Comparison of ENCODE assay signal across 19 mouse cellular contexts in genomic region chr2:11208263-11208662, GRCm38 (mm10). TPM values are rescaled to one million over a fixed set of nuclear protein-coding genes. Genes with fewer than 3 reads are reported as not detected.
DNase-seq lines count a peak whose midpoint lies in the region; ATAC-seq and TF ChIP-seq lines count a peak whose summit lies in the region.
"Had no signal": no experiment of that assay in that cellular context is flagged by ENCODE, and none has a peak within 500 bp of the region (broad histone marks: within the 10 kb centered on the region; RNA-seq: fewer than 3 reads in every experiment).

No protein-coding gene starts in this region.

- no peaks in the 10 kb centered on the region for H3K36me3 ChIP-seq in kidney, adult 2 months (ENCODE audit: control insufficient read depth, insufficient read depth, low read length)
- H3K36me3 ChIP-seq: embryonic facial prominence, embryonic 13.5 days; heart, embryonic 12.5 days; hindbrain, embryonic 10.5 days; hindbrain, embryonic 15.5 days had no signal

- TF ChIP-seq POLR2A in kidney, adult 2 months (IDR thresholded peaks at IDR 0.05; ENCODE audit: low read depth, low read length) = no peak

- ATAC-seq in CD4-positive, CD25-positive, alpha-beta regulatory T cell, adult 4 months = peak; percentile 9
- ATAC-seq in common myeloid progenitor, adult 5-6 weeks (replicated peaks; ENCODE audit: low read depth, poor library complexity, severe bottlenecking) = peak; percentile 10; the same call in 1 of the 2 replicates
- ATAC-seq: forebrain, embryonic 13.5 days had no signal

- no peak overlapping the region for H3K4me3 ChIP-seq in kidney, adult 2 months (ENCODE audit: insufficient read depth, low read depth, low read length)
- H3K4me3 ChIP-seq: embryonic facial prominence, embryonic 13.5 days; forebrain, embryonic 13.5 days; gastrocnemius, adult 2 months; heart, embryonic 12.5 days; hindbrain, embryonic 10.5 days; hindbrain, embryonic 15.5 days had no signal

- H3K4me1 ChIP-seq in kidney, adult 2 months (ENCODE audit: control insufficient read depth, insufficient read depth, low read length) = 0 out of 2 replicates have a peak, but pooled peaks cover 3% of the 10 kb centered on the region
- H3K4me1 ChIP-seq: hindbrain, embryonic 15.5 days had no signal

- DNase-seq in thymus, postnatal 14 days = peak; percentile 50
- no peak for DNase-seq in thymus, adult 18-20 months
- peak; percentile 56 for DNase-seq in naive thymus-derived CD4-positive, alpha-beta T cell, adult 2 months (ENCODE audit: low read depth)
- no peak for DNase-seq in kidney, adult 2 months
- DNase-seq in B cell, adult 2 months = no peak
- DNase-seq: adrenal gland, postnatal 10 days; cerebellum, adult 11 months; cerebellum, adult 8-10 months; cerebellum, postnatal 25 days; gastrocnemius, adult 2 months; gastrocnemius, postnatal 25 days had no signal

- 64% methylated on average over 9 of the region's 9 CpGs for WGBS in kidney, adult 2 months

- no peak overlapping the region for H3K27ac ChIP-seq in kidney, adult 2 months (ENCODE audit: insufficient read depth, low read depth, low read length)
- H3K27ac ChIP-seq: embryonic facial prominence, embryonic 13.5 days; forebrain, embryonic 13.5 days; gastrocnemius, adult 2 months; hindbrain, embryonic 10.5 days; hindbrain, embryonic 15.5 days had no signal

- H3K27me3 ChIP-seq in kidney, adult 2 months (replicated peaks; ENCODE audit: control insufficient read depth, insufficient read depth, low read length) = no peaks in the 10 kb centered on the region
- H3K27me3 ChIP-seq: CH12.LX; embryonic facial prominence, embryonic 13.5 days; forebrain, embryonic 13.5 days; heart, embryonic 12.5 days; hindbrain, embryonic 15.5 days had no signal

- TF ChIP-seq CTCF in kidney, adult 2 months (conservative IDR thresholded peaks at IDR 0.05; ENCODE audit: insufficient read depth, insufficient read length, low read depth, low read length) = no peak

RNA-seq across cellular contexts. Expression of gene Prkcq, which starts 36.4 kb away (rescaled TPM):
- polyA plus RNA-seq in CD4-positive, CD25-positive, alpha-beta regulatory T cell, adult 4 months (2017; shearing (Covaris generic)) = 100 to 1,000 TPM; 134 to 151 TPM
- total RNA-seq in common myeloid progenitor, adult 5-6 weeks (2017) = 10.1 and 16.0 TPM in 2 replicates
- polyA plus RNA-seq in kidney, adult 2 months (2012; rRNA removed) = 3.6 and 5.1 TPM in 2 replicates
- total RNA-seq: CH12.LX had no signal

Comparison
In these comparisons a context has a peak if more than half of its experiments do, and no peak if none do; other contexts are left out.
1. DNase-seq: peak in thymus, postnatal 14 days (single experiment) and naive thymus-derived CD4-positive, alpha-beta T cell, adult 2 months (single experiment); none in thymus, adult 18-20 months (0 of 2), kidney, adult 2 months (single experiment) and B cell, adult 2 months (0 of 2).
2. RNA of gene Prkcq, which starts 36.4 kb away (polyA plus RNA-seq): 134 to 151 TPM in CD4-positive, CD25-positive, alpha-beta regulatory T cell, adult 4 months; 3.6 to 5.1 TPM in kidney, adult 2 months; every median in the first group is over 10 times any median in the second.